Mouse (Mus musculus) myocyte (in vitro differentiated cells): ENCODE results near the gene Lamb1.

Source experiments
- CEBPB ChIP-seq: IDR thresholded peaks from 2 replicates; pipeline ENCODE4 v1.6.1; 2011; ENCODE audit warnings: mild to moderate bottlenecking, moderate library complexity; ENCODE audit not compliant: poor library complexity, insufficient read depth, severe bottlenecking
- E2F4 ChIP-seq: IDR thresholded peaks from one replicate; pipeline ENCODE4 v1.6.1; 2011; ENCODE audit warnings: mild to moderate bottlenecking, control low read depth, moderate library complexity; ENCODE audit not compliant: insufficient read depth
- MAX ChIP-seq: IDR thresholded peaks from one replicate; pipeline ENCODE4 v1.6.1; 2011; ENCODE audit warnings: low read depth, mild to moderate bottlenecking, control low read depth
- MYOD1 ChIP-seq, 3 experiments: IDR thresholded peaks; one replicate each; pipeline ENCODE4 v1.6.1; 2011; ENCODE audit warnings: control low read depth in 2 of 3, low read depth in 2 of 3, mild to moderate bottlenecking in 2 of 3, moderate library complexity in 1 of 3; ENCODE audit not compliant: insufficient read length in 2 of 3, control insufficient read depth in 1 of 3
- MYOG ChIP-seq, 3 experiments: IDR thresholded peaks; one replicate each; pipeline ENCODE4 v1.6.1; 2011; ENCODE audit warnings: control low read depth in 2 of 3, low read depth in 2 of 3, mild to moderate bottlenecking in 2 of 3; ENCODE audit not compliant: insufficient read length in 2 of 3, control insufficient read depth in 1 of 3, insufficient read depth in 1 of 3
- POLR2A ChIP-seq: IDR thresholded peaks from one replicate; pipeline ENCODE4 v1.6.1; 2011; ENCODE audit warnings: low read depth, mild to moderate bottlenecking, control low read depth, moderate library complexity; ENCODE audit not compliant: insufficient read length
- POLR2AphosphoS2 ChIP-seq: IDR thresholded peaks from one replicate; pipeline ENCODE4 v1.6.1; 2011; ENCODE audit warnings: low read depth, control low read depth; ENCODE audit not compliant: insufficient read length
- REST ChIP-seq: IDR thresholded peaks from one replicate; pipeline ENCODE4 v1.6.1; 2011; ENCODE audit warnings: mild to moderate bottlenecking, control low read depth, moderate library complexity; ENCODE audit not compliant: insufficient read depth, insufficient read length
- SRF ChIP-seq: IDR thresholded peaks from one replicate; pipeline ENCODE4 v1.6.1; 2011; ENCODE audit warnings: low read depth; ENCODE audit not compliant: control insufficient read depth, insufficient read length
- TCF12 ChIP-seq: IDR thresholded peaks from one replicate; pipeline ENCODE4 v1.6.1; 2011; ENCODE audit warnings: mild to moderate bottlenecking, control low read depth; ENCODE audit not compliant: poor library complexity, insufficient read depth, severe bottlenecking
- TCF3 ChIP-seq: IDR thresholded peaks from one replicate; pipeline ENCODE4 v1.6.1; 2011; ENCODE audit warnings: low read depth, control low read depth; ENCODE audit not compliant: insufficient read length
- USF1 ChIP-seq: IDR thresholded peaks from one replicate; pipeline ENCODE4 v1.6.1; 2011; ENCODE audit warnings: low read depth, mild to moderate bottlenecking, control low read depth, moderate library complexity

DNA sequence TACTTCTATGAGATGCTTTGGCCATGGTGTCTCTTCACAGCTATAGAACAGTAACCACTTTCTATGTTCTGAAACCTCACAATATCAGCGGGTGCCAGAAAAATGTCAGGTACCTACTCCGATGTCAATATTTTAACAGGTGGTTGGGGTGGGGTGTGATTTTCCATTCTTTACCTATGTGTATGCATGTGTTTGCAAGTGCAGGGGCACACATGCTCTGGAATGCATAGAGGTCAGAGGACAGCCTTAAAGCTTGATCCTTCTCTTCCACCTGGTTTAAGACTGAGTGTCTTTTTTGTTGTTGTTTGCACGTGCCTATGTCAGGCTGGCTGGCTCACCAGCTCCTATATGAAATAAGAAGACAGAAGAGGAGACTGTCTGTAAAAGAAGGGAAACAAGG lies 37.9 kb upstream of the Lamb1 start:
- TF ChIP-seq POLR2A (no peak), MYOD1 (IDR thresholded peaks at IDR 0.05; ENCODE audit: control insufficient read depth in 1 of 3, insufficient read length in 2 of 3, low read depth in 2 of 3) (no peak), MYOG (IDR thresholded peaks at IDR 0.05; ENCODE audit: control insufficient read depth in 1 of 3, insufficient read depth in 1 of 3, insufficient read length in 2 of 3, low read depth in 2 of 3) (no peak), TCF12 (no peak), POLR2AphosphoS2 (no peak), E2F4 (no peak), REST (no peak), SRF (no peak), TCF3 (no peak), USF1 (no peak), MAX (no peak), CEBPB (no peak)
